Mouse (Mus musculus) adrenal gland, postnatal 36 days (tissue): ENCODE results near the gene Col11a2. TPM values are rescaled to one million over a fixed set of nuclear protein-coding genes. Genes with fewer than 3 reads are reported as not detected.

ENCODE experiments used
- DNase-seq, 2 experiments: peaks; one replicate each; pipeline ENCODE4 v3.0.0; 2021; ENCODE audit warnings: mixed read lengths in 1 of 2
- total RNA-seq, 2 experiments: library from RNA; stranded (reverse); gene quantifications; 2 replicates each; pipeline ENCODE4 v1.2.3; 2021

Col11a2 gene
- total RNA-seq, 2 experiments from 2014 or later = 1.2 to 2.2 TPM

- no peak for DNase-seq
Observed at GRCm38 (mm10) chr17:34057224-34057623, 18.0 kb downstream of the Col11a2 start.

DNA sequence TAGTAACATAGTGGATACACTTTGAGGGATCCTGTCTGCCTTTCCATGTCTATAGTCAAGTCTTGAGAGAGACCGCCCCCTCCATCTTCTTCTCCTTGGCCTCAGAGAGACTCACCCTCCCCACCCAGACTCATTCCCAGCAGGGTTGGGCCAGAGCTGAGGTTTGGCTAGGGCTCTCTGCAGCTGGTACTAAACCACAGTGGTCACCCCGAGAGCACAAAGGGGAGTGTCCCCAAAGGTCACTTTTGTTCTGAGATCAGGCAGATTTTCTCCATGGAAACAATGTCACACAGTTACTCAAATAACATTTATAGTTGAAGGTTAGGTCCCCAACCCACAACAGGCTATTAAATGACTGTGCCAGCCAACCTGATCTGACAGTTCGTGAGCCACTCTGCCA lies 29.6 kb downstream of the Col11a2 start:
- no peak for DNase-seq

DNA sequence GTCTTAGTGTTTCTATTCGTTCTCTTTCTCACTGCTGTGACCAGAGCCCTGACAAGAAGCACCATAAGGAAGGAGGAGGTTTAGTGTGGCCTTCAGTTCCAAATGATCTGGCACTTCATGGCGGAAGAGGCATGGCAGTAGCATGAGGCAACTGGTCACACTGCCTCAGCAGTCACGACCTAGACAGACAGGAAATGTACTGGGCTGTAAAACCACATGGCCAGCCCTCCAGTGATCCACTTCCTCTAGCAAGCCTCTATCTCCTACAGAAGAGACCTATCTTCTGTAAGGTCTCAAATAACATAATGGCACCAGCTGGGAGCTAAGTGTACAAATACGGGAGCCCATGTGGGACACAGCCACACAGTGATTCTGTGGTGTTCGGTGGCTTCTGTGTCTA lies 32.9 kb downstream of the Col11a2 start:
- no peak for DNase-seq

DNA sequence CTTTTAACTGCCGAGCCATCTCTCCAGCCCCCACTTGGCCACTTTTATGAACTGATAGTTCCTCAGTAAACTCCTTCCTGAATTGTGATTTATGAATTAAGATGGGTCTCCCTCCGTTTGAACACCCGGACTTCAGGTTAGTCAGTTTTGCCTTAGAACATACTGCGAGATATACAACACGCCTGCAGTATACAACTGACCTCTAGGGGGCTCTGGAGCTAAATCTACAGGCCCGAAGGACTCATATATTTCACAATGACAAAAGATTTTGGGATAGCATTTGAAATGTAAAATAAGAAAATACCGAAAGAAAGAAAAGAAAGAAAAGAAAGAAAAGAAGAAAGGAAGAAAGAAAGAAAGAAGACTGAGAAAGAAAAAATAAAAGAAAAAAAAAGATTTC lies 36.0 kb downstream of the Col11a2 start:
- peak; percentile 69 to 78 for DNase-seq

DNA sequence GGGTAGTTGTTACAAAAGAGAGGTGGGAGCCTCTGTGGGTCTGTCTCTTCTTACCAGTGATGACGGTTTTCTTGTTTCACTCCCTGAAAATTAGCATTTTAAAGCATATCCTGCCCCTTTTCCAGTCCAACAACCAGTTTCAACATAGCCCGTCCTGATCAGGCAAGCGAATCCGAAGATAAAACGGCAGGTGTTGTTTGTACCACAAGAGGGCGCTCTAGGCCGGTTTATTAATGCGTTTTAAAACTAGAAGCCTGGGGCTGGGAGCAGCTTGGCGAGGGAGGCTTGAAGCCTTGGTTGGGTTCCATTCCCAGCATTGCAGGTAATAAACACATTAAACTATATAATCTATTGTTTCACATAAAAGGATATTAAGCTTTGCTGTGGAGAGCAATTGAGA lies 38.3 kb downstream of the Col11a2 start:
- DNase-seq = peak; percentile 74 to 78

DNA sequence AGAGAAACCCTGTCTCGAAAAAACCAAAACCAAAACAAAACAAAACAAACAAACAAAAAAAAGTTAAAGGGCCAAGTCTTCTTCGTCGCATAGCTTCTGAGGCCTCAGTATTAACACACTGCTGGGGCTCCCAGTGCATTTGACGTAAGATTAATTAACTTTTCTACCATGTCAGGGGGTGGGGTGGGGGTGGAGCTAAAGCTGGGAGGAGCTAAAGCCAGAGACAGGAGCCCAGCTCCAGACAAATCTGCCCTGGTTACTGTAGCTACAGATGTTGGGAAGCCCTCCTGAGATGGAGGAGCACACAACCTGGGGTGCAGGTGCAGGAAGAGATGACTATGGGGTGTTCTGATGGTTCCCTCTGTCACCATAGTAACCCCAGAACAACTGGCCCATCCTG lies 38.9 kb downstream of the Col11a2 start:
- no peak for DNase-seq

GRCm38 (mm10) chr17:34079002-34079401 lies 39.8 kb downstream of the Col11a2 start:
- no peak for DNase-seq

DNA sequence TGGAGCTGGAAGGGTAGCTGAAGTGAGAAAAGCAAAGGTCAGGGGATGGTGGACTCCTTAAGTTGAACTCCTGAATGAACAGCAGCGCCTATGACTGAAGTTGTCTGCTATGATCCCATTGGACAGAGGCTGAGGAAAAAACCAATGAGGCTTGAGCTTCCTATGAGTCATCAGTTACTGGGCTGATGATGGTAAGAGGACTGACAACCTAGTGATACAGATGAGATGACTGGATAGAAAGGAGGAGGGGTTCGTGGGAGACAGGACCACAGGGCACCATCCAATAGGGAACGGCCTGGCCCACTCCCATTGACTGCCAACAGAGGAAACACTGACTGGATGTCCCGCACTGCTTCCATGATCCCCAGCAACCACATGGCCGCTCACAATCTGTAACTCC lies 40.4 kb downstream of the Col11a2 start:
- DNase-seq = peak in 1 of 2 experiments; percentile 30

DNA sequence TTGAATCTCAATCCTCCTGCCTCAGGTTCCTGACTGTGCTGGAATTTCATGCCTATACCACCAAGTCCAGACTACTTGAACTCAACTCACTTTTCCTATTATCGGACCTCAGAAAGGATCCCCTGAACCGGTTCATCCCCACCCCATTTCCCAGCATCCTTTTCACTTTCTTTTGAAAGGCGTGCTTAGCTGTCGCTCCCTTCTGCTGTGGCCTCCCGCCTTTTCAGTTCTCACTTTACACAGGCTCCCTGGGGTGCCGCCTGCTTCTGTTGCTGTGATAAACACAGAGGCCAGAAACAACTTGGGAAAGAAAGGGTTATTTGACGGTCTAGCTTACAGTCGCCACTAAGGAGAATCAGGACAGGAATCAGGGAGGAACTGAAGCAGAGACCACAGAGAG lies 43.9 kb downstream of the Col11a2 start:
- no peak for DNase-seq

- DNase-seq = no peak
Observed at GRCm38 (mm10) chr17:34087386-34087785, 48.1 kb downstream of the Col11a2 start.

GRCm38 (mm10) chr17:34088124-34088523 lies 48.9 kb downstream of the Col11a2 start:
- DNase-seq = no peak

GRCm38 (mm10) chr17:34090923-34091322 lies 51.7 kb downstream of the Col11a2 start:
- peak; percentile 46 to 68 for DNase-seq

GRCm38 (mm10) chr17:34092197-34092875 lies 53.1 kb downstream of the Col11a2 start, which contains the start of gene H2-Oa:
Gene H2-Oa, plus strand, starts transcription at chr17:34092340.
- no peak for DNase-seq

GRCm38 (mm10) chr17:34093199-34093874 lies 54.1 kb downstream of the Col11a2 start:
- DNase-seq = no peak

- DNase-seq = no peak
Observed at GRCm38 (mm10) chr17:34094283-34095035, 55.2 kb downstream of the Col11a2 start.

DNA sequence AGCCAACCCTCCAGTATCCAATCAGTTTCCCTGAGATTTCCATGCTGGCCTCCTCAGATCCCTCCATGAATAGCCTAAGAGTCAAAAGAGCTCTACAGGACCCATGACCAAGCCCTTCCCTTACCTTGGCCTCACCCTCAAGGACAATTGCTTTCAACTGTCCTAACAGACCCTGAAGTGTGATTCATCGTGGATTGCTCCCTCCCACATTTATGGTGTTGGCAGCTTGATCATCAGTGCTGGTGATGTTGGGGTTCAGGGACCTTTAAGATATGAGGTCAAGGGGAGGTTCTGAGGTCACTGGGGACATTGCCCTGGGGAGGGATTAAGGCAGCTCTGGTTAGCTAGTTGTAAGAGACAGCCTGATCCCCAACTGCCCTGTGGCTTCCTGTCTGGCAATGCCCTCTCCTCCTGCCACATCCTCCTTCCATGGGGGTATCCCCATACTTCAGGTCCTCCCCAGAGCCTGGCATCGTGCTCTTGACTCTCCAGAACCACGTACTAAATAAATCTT lies 57.3 kb downstream of the Col11a2 start:
- peak in 1 of 2 experiments; percentile 47 for DNase-seq

GRCm38 (mm10) chr17:34097272-34097671 lies 58.0 kb downstream of the Col11a2 start:
- no peak for DNase-seq

- DNase-seq = no peak
Observed at GRCm38 (mm10) chr17:34098709-34099479, 59.7 kb downstream of the Col11a2 start.

DNA sequence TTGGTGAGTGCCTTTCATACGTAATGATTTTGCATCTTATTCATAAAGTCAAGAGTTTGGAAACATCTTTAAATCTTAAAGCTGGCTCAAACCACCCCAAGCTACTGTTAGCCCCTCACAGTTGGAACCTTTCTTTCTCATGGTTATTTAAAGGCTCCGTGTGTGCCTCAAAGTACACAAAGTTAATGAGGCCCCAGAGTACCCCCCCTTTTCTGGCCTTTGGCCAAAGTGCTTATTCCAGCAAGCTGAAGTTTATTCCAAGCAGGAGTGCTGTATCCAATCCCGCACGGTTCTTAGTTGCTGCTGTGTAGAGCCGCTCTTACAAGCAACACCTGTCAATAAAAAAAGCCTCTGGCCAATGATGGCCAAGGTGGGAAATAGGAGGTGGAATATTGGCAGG lies 60.3 kb downstream of the Col11a2 start:
- DNase-seq = no peak

DNA sequence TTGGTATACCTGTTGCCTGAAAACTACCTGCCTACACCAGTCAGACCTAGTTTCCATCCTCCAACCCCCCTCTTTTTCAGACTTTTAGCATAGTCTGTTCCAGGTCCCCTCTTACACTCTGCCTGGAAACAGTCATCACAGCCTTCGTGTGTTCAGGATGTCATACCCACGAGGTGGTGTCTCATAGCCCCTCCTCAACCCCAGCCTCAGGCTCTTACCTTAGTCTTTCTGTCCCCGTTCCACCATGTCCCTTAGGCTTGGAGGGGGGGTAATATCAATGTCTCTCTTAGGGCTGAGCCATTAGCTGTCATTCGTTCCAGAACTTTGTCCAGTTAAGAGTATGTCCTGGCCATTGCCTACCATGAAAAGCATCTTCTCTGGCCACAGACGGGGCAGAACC lies 61.9 kb downstream of the Col11a2 start:
- no peak for DNase-seq

DNA sequence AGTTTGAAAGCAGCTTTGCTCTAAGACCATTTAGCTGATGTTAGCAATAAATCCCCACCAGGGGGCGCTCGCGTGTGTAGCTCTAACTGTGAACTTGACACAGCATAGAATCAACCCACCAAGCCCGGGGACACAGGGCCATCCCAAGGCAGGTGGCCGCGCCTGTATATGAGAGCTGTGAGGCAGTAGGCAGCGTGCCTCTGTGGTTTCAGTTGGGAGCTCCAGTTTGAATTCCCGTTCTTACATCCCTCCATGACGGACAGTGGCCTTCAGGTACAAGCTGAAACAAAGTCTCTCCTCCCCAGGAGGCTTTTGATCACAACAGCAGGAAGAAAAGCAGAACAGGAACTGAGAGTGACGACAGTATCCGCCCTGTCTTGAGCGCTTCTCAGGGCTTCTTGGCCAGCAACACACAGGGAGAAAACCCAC lies 62.4 kb downstream of the Col11a2 start:
- peak; percentile 94 to 96 for DNase-seq

GRCm38 (mm10) chr17:34102831-34103230 lies 63.6 kb downstream of the Col11a2 start:
- DNase-seq = no peak
